Mouse (Mus musculus) mouse embryonic stem cell (cell line): ENCODE results near the gene 6030458C11Rik.
"Not testable (repeated sequence)": the region's sequence is repeated elsewhere in the genome, so short reads cannot be mapped to it uniquely, and the experiment has no call there.

Source experiments
- in situ Hi-C, 2 experiments: fragments of 300-500 bp; cut with MboI; formaldehyde crosslinking; loops; 1 replicate in 1 of 2; 3 replicates in 1 of 2; pipeline ENCODE4 v1.14.3; 2019 to 2020; ENCODE audit warnings: low sequenced_read_pairs in 2 of 2, low pct_unique_long_range_greater_than_20kb in 1 of 2, mixed read lengths in 1 of 2; ENCODE audit not compliant: unreplicated experiment in 1 of 2

The 6030458C11Rik gene

DNA sequence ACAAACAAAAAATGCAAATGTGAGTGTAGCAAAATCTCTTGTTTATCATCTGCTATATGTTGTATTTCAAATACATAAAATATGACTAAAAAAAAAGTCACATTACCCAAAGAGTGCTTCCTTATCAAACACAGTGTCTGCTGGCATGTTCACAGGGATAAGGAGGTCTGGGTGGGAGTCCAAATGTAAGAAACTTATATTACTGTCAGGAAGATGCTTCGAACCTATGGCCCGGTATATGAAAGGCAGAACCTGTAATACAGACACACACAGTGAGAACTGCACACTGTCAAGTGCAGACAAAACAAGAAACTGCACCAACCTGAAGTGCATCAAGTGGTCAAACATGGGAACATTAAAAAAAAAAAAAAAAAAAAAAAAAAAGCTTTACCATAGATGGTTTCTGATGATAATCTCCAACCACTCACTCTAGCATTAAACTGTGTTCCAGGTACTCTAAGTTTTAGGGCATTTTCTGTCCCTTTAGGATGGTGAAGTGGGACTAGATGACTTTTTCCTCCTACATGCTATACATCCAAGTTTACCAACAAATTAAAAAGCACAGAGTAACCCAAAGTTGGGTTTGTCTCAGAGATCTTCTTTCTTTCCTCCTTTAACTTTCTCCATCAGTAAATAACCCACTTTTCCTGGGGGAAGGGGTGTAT, 862 bp downstream of the 6030458C11Rik start:
- in situ Hi-C loops: no loop called here

DNA sequence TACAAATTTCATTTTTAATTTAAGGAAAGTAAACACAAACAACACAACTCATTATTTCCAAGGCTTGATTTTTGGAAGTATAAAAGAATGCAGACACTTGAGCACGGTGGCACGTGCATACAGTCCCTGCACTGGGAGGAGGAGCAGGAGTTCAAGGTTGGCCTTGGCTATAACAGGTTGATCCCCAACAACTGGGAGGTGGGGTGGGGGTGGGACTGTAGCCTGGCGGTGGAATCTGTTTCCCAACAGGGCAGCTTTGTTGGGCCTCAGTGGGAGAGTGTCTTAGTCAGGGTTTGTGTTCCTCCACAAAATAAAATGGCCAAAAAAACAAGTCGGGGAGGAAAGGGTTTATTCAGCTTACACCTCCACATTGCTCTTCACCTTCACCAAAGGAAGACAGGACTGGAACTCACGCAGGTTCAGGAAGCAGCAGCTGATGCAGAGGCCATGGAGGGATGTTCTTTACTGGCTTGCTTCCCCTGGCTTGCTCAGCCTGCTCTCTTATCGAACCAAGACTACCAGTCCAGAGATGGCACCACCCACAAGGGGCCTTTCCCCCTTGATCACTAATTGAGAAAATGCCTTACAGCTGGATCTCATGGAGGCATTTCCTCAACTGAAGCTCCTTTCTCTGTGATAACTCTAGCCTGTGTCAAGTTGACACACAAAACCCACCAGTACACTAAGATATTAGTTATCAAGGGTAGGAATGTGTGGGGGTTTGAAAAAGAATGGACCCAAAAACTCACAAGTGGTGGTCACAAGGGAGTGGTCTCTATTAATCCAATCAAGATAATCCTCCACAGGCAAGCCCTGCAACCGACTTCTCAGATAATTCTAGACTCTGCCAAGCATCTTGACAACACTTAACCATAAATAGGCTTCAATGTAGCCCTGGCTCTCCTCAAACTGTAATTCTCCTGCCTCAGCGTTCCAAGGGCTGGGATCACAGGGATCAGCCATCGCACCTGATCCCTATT, 1.7 kb downstream of the 6030458C11Rik start:
- in situ Hi-C loops: no loop called here

DNA sequence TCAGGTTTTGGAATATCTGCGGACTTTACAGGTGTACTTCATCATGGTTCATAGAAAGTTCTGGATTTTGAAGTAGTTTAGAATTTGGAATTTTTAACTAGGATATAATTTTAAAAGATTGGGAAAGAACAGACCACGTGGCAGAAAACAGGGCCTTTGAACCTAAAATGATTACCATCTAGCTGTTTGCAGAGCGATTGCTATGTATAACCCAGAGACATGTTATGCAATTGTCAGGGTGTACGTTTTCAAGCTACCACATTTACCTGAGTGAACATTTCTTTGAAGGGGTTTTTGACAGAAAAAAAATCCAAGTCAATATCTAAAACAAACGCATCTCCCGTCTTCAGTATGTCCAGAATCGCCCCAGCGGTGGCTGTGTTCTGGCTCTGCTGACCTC, 6.9 kb downstream of the 6030458C11Rik start:
- in situ Hi-C loops: no loop called here

DNA sequence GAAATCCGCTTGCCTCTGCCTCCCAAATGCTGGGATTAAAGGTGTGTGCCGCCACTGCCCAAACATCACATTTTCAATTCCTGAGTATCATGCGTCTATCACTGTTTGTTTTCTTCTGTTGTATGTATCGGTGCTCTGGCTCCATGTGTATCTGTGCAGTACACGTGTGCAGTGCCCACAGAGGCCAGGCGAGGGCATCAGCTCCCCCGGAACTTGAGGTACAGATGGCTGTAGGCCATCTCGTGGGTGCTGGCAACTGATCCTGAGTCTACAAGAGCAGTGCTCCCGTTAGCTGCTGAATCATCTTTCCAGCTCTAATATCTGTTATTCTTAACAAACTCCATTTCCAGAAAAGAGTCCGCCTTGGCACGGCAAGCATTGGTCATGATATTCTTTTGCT, 11.8 kb downstream of the 6030458C11Rik start:
- in situ Hi-C loops: no loop called here

DNA sequence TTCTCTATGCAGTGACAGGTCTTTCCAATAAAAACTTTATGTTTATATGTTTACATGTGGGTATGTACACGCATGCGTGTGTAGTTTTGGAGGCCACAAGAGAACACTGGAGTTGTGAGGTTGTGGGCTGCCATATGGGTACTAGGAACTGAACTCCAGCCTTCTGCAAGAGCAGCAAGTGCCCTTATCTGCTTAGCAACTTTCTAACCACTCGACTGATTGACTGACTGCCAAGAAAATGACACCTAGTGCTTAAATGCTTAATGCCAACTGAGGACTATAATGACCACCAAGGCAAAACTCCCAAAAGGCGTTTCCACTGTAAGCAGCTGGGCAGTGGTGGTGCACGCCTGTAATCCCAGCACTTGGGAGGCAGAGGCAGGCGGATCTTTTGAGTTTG, 15.1 kb downstream of the 6030458C11Rik start:
- in situ Hi-C loops: no loop called here

DNA sequence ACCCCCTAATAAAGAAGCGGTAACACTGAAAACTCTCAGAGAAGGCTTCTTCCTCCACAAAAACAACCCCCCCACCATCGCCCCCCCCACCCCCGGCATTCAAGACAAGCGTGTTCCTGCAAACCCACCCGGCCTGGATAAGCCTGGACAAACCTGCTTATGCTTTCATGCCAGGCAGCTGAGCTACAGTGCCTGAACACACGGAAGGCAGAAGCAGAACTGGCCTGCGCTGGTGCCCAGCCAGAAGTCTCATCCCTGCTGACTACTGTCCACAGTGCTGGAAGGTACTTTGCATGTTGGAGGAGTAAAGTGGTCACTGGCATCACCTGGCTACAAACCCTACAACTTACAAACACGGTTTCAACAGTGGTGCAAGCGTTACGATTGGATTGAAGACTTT, 17.4 kb downstream of the 6030458C11Rik start:
- in situ Hi-C loops: no loop called here

DNA sequence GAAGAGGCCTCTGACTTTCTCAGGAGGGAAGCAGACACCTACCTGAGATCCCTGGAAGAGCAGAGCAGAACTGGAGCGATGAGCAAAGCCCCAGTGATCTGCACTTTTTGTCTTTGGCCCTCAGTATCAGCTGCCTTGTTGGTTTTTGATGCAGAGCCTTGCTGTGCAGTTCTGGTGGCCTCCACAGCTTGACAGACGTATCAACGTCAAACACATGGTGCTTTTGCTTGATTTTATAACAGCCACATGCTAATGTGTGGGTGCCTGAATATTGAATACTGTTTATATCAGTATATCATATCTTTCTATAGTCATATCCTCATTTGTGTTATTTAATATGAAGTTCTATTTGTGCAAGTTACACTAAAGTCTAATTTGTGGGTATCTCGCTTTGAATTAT, 19.4 kb downstream of the 6030458C11Rik start:
- in situ Hi-C loops: no loop called here

DNA sequence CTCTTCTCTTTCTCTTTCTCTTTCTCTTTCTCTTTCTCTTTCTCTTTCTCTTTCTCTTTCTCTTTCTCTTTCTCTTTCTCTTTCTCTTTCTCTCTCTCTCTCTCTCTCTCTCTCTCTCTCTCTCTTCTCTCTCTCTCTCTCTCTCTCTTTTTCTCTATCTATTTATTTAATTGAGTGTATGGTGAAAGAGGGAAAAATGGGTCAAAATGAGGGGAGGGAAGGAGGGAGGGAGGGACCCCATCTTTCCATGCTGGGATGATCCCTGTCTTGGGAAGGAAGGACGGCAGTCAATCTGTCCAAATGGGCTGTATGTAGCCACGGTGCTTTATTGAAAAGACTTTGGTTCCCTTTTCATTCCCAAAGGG, 23.3 kb downstream of the 6030458C11Rik start:
- in situ Hi-C loops: not testable (repeated sequence)

DNA sequence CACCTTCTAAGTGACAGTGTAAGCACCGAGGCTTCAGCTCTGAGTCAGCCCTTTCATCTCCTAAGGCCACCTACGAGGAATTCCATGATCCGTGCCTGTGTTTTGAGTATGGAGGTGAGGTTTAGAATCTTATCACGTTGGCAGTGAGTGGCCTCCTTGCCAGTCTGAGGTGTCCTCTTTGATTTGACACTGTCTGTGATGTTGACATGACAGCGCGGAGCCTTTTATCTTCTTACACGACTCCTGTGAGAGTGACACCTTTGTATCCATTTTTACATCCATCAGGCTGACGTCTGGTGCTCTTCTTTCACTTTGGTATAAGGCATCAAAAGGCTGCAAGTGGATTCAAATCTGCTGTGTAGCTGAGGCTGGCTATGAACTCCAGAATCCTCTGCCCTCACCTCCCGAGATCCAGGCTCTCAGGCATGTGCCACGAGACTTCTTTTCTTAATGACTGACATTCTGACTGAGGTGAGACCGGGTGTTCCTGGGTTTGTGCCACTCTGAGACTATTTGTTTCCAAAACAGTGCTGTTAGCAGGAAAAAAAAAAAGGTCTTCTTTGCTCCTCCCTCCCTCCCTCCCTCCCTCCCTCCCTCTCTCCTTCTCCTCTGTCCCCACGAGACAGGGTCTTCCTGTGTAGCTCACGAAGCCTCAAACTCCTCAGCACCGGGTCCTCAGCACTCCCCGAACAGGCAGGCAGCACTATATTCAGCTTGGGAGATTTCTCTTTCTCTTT, 23.9 kb downstream of the 6030458C11Rik start:
- in situ Hi-C loops: no loop called here

DNA sequence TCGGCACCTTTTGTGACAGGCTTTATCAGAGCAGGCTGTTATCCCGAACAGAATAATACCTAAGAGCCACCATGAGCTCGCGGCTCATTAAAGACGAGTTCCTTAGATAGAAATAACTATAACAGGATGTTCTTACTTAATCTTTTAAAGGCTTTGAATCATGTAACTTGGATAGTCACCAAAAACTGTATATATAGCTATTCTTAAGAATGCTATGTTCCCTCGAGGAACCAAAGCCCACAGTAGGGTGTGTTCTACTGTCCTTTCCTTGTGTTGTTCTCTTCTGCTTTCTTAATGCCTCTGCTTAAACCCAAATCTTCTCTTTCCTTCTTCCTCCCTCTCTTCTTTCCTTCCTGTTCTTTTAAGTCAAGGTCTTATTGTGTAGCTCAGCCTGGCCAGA, 26.4 kb downstream of the 6030458C11Rik start:
- in situ Hi-C loops: loop anchor here (5.0 to 10.0 kb wide), 4 partner anchors 211 to 426 kb away; no protein-coding TSS in a partner anchor

DNA sequence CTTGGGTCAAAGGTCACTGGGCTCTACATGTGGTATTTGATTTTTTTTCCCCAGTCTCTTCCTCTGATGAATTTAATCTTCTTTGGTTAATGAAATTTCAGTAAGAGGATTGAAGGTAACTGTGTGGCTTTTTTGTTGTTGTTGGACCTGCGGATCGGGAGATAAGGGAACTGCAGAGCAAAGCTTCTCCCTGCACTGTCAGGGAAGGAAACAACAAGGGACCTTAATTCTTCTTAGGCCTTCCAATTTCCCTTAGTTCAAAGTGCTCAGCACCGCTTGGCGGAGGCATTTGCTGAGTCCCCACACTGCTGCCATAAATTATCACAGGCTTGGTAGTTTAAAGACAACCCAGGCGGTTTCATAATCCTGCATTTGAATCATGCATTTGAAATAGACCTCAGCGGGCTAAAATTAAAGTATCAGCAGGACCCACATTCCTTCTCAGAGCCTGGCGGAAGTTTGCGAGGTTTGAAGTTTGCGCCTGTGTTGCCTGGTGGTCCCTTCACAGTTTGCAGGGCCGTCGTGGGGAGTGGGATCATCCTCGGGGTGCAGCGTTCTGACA, 28.5 kb downstream of the 6030458C11Rik start:
- in situ Hi-C loops: loop anchor here (5.0 to 10.0 kb wide), 4 partner anchors 209 to 424 kb away; no protein-coding TSS in a partner anchor

DNA sequence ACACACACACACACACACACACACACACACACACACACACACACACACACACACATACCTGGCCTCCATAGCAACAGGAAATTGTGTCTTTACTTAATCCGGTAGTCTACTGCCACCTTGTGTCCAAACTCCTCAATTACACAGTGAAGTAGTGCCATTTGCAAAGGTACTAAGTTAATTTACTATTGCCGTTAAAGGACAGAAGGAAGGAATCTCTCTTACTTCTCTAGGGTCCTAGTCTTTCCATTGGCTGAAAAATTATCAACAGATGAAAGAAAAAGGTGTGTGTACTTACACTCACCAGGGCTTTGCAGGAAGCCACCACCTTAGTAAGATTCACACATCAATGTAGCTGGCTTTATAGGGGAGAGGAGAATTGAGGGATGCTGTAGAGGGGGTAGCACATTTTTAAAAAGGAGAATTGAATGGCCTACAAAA, 29.0 kb downstream of the 6030458C11Rik start:
- in situ Hi-C loops: loop anchor here (5.0 to 10.0 kb wide), 4 partner anchors 208 to 423 kb away; no protein-coding TSS in a partner anchor

DNA sequence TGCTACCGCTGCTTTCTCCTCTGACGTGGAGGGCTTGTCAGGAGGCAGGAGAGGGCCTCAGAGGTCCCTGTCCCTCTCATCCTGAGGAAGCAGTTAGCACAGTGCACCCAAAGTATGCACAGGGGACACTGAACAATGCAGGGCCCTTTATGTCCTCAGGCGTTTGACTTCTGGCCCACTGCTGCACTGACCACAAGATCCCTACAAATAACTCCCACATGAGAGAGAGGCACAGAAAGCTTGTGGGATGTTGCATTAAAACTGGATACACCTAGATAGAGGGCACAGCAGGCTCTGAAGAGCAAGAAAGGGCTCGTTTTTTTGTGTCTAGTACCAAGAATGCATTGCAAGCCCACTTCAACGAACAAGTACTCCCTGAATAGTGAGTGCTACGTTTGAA, 30.1 kb downstream of the 6030458C11Rik start:
- in situ Hi-C loops: loop anchor here in 1 of 2 experiments (10.0 kb wide), 1 partner anchor 420 kb away; no protein-coding TSS in a partner anchor

DNA sequence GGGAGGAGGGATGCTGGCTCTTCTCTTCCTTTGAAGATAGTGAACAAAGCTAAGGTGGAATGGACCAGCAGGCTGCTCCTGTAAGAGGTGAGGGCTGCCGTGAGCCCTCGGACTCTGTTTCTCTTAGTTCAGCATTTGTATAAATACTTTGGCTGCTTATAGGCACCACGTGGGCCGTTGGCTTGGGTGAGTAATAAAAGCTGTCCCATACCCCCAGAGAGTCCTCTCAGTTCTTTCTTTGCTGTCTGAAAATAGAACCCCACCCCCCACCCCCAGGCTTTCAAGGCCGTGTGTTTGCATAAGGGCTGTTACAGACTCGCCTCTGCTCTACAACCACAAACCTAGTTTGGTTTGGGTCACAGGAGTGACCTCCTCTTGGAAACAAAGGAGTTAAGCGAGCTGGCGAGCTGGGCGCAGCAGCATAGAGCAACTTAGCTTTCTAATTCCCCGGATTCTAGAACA, 35.0 kb downstream of the 6030458C11Rik start:
- in situ Hi-C loops: no loop called here

DNA sequence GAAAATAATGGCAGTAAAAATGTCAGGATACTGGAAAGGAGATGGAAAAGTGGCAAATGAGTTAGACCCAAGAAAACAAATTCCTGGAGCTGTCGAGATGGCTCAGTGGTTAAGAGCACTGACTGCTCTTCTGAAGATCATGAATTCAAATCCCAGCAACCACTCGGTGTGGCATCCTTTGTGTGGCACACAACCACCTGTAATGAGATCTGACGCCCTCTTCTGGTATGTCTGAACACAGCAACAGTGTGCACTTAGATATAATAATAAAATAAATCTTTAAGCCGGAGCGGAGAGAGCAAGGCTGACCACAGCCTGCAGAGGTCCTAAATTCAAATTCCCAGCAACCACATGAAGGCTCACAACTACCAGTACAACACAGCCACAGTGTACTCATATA, 35.9 kb downstream of the 6030458C11Rik start:
- in situ Hi-C loops: no loop called here

DNA sequence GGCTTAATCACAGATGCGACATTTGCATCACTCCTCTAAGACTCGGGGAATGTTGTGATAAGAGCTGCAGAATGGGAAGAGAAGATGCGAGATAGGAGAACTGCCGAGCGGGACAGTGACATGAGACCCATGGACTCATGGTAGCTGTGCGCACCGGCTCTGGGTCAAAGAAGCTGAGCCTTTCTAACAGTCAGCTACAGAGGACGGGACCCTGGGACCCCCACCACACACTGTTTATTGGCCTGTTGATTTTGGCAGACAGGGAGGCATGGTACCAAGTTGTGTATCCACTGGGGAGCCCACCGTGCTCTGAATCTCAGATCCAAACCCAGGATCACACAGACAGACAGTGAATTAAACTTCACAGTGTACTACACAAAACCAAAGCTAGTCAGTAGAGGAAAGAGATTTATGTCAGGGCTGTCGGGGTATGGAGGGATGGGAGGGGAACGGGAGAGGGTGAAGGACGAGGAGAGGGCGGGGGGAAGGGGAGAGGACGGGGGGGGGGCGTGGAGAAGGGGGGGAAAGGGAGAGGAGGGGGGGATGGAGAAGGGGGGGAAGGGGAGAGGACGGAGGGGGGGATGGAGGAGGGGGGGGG, 42.6 kb downstream of the 6030458C11Rik start:
- in situ Hi-C loops: no loop called here

DNA sequence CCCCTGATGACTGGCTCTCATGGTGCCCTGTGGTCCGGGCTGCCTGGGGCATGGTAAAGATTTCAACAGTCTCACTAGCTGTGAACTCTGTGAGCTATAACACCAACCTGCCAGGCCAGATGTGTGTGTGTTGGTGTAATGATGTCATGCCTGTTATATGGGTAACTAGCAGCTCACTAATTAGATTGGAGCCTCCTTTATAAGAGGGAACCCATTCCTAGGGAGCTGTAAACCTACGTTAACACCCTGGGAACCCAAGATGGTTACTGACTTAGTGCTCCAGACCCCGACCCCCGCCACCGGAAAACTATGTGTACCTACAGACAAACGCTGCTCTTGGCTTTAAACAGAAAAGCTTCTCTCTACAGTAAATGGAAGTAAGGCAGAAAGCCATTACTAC, 43.2 kb downstream of the 6030458C11Rik start:
- in situ Hi-C loops: no loop called here

DNA sequence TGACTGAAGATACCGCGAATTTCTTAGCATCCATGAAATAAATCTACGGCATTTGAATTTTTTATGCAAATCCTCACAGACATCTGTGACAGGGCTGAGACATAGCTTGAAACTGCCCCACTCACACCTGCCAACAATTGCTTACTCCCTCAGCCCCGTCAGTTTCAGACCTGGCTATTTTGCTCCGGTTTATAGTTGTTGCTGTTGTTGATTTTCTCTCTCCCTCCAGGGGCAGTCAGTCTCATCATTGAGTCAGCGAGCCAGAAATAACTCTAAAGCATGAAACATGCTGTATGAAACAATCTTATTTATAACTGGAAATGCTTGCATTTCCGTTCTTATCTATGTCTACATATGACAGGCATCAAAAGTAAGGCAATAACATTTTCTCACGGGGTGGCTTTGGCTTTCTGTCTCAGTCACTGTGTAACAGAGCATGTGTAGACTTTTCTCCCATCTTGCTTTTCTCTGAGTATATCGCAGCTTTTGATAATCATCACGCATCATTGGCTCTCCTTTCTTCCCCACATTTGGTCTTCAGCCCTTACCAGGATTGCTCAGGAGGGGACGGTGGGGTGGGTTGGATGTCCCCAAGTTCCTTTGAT, 50.2 kb downstream of the 6030458C11Rik start:
- in situ Hi-C loops: no loop called here
